Mouse (Mus musculus): ENCODE data around the gene Hdac5. TPM values are rescaled to one million over a fixed set of nuclear protein-coding genes. Genes with fewer than 3 reads are reported as not detected.

Gene Hdac5
- polyA plus RNA-seq (2015; fragmentation: Nextera tagmentation; extraction: Ambion mirVana): 51.5 and 59.8 TPM in 2 replicates

DNA sequence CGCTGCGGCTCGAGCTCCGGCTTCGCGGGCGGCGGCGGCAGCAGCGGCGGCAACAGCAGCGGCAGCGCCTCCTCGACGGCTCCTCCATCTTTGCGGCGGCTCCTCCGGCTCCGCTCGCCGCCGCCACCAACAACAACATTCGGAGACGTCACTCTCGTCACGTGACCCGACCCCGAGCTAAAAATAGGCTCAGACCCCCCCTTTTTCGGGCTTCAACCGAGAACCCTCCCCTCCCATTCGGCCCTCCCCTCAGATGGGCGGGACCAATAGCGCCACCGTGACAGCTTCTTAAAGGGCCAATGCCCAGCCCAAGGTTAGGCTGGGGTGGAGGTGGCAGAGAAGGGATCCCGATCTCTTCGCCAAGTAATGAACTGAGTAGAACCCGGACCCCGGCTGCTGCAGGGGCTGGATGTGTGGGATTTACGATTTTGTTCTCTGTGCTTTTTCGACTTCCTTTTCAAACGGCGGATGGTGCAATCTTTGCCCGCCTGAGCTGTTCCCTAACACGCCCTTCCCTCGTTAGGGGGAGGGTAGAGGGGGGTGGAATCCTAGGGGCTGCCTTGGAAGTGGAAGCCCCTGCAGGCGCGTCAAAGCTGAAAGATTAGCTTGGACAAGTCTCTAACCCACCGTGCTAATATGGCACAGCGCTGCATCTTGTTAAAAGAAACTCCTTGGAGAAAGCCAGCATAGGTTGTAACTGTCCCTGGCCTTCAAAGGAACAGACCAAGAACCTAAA is at the start of gene Hdac5:
TSS of gene Hdac5 (minus strand) at position 161 of the 736 bp plus-strand sequence.
- Histone ChIP-seq H3K4me3 (ENCODE audit: low read length) (peak within 1 kb of the TSS; percentile 82), H3K36me3 (ENCODE audit: insufficient read depth, low read length) (no peaks in the 10 kb centered on the region), H3K4me1 (ENCODE audit: insufficient read depth, low read length) (peaks cover 26% of the 10 kb centered on the region), H3K9me3 (ENCODE audit: low read length) (no peaks in the 10 kb centered on the region), H3K27ac (ENCODE audit: low read length) (peak within 1 kb of the TSS; percentile 54; the same call in 1 of the 2 replicates), H3K9ac (replicated peaks; ENCODE audit: low read length) (peak within 1 kb of the TSS; percentile 91), H3K27me3 (ENCODE audit: insufficient read depth, low read length) (no peaks in the 10 kb centered on the region), H3K4me2 (replicated peaks; ENCODE audit: low read depth, low read length) (peak within 1 kb of the TSS; percentile 89)
- WGBS: under 1% methylated on average over 42 of the region's 49 CpGs
- ATAC-seq (ENCODE audit: low FRiP score, low TSS enrichment): peak; percentile 90

DNA sequence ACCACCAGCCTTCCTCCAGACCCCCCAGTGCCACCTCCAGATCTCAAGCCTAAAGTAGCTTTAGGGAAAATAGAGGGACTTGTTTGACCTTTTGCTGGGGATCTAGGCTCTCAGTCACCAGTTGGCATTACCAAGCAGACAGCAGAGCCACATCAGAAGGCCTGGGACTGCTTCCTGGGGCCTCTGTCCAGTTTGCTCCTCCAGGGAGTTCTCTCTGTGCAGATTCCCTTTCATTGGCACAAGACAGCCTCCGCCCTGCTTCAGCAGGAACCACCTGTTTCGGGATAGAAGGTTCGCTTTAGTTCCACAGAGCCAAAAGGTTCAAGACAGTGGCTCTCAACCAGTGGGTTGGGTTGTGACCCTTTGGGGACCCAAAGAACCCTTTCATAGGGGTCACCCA is 49.6 kb upstream of the Hdac5 start:
- Histone ChIP-seq H3K9me3 (ENCODE audit: low read length) (no peaks in the 10 kb centered on the region), H3K36me3 (ENCODE audit: insufficient read depth, low read length) (no peaks in the 10 kb centered on the region), H3K9ac (replicated peaks; ENCODE audit: low read length) (no peak overlapping the region), H3K4me2 (replicated peaks; ENCODE audit: low read depth, low read length) (no peak overlapping the region), H3K4me1 (ENCODE audit: insufficient read depth, low read length) (peaks cover 16% of the 10 kb centered on the region), H3K27me3 (ENCODE audit: insufficient read depth, low read length) (no peaks in the 10 kb centered on the region), H3K27ac (ENCODE audit: low read length) (no peak overlapping the region), H3K4me3 (ENCODE audit: low read length) (no peak overlapping the region)
- 87% methylated on average over 3 of the region's 3 CpGs for WGBS
- ATAC-seq (ENCODE audit: low FRiP score, low TSS enrichment): no peak

GRCm38 (mm10) chr11:102277754-102278153 is 47.8 kb upstream of the Hdac5 start:
- Histone ChIP-seq H3K4me3 (ENCODE audit: low read length) (no peak overlapping the region), H3K27ac (ENCODE audit: low read length) (no peak overlapping the region), H3K4me1 (ENCODE audit: insufficient read depth, low read length) (peaks cover 12% of the 10 kb centered on the region), H3K27me3 (ENCODE audit: insufficient read depth, low read length) (no peaks in the 10 kb centered on the region), H3K36me3 (ENCODE audit: insufficient read depth, low read length) (no peaks in the 10 kb centered on the region), H3K4me2 (replicated peaks; ENCODE audit: low read depth, low read length) (no peak overlapping the region), H3K9me3 (ENCODE audit: low read length) (no peaks in the 10 kb centered on the region), H3K9ac (replicated peaks; ENCODE audit: low read length) (no peak overlapping the region)
- no peak for ATAC-seq (ENCODE audit: low FRiP score, low TSS enrichment)
- 62% methylated on average over 9 of the region's 12 CpGs for WGBS

DNA sequence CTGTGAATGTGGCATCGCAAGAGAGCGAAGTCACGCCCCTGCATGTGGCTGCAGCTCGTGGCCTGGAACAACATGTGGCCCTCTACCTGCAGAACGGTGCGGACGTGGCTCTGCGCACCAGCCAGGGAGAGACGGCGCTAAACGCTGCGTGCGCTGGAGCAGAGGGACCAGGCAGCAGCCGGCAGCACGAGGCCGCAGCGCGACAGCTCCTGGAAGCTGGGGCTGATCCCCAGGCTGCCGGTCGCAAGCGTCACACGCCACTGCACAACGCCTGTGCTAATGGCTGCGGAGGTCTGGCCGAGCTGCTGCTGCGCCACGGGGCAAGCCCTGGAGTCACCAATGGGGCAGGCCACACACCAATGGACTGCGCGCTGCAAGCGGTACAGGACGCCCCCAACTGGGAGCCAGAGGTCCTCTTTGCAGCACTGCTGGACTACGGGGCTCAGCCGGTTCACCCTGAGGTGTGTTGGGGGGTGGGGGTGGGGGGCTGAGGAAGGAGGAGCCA is 46.5 kb upstream of the Hdac5 start:
- Histone ChIP-seq H3K4me3 (ENCODE audit: low read length) (peak overlapping the region; percentile 44), H3K4me2 (replicated peaks; ENCODE audit: low read depth, low read length) (peak overlapping the region; percentile 67), H3K27me3 (ENCODE audit: insufficient read depth, low read length) (no peaks in the 10 kb centered on the region), H3K9me3 (ENCODE audit: low read length) (no peaks in the 10 kb centered on the region), H3K36me3 (ENCODE audit: insufficient read depth, low read length) (no peaks in the 10 kb centered on the region), H3K4me1 (ENCODE audit: insufficient read depth, low read length) (peaks cover 12% of the 10 kb centered on the region), H3K27ac (ENCODE audit: low read length) (no peak overlapping the region), H3K9ac (replicated peaks; ENCODE audit: low read length) (peak overlapping the region; percentile 48)
- 1% methylated on average over 33 of the region's 33 CpGs for WGBS
- peak; percentile 94 for ATAC-seq (ENCODE audit: low FRiP score, low TSS enrichment)

- H3K36me3 ChIP-seq (ENCODE audit: insufficient read depth, low read length): no peaks in the 10 kb centered on the region; the same call in 1 of the 2 replicates
- H3K4me3 ChIP-seq (ENCODE audit: low read length): no peak within 1 kb of the TSS
- H3K4me1 ChIP-seq (ENCODE audit: insufficient read depth, low read length): no peaks in the 10 kb centered on the region
- H3K9ac ChIP-seq (replicated peaks; ENCODE audit: low read length): no peak within 1 kb of the TSS
- H3K9me3 ChIP-seq (ENCODE audit: low read length): no peaks in the 10 kb centered on the region
- no peak within 1 kb of the TSS for H3K4me2 ChIP-seq (replicated peaks; ENCODE audit: low read depth, low read length)
- no peak within 1 kb of the TSS for H3K27ac ChIP-seq (ENCODE audit: low read length)
- WGBS: 87% methylated on average over 12 of the region's 12 CpGs
- no peaks in the 10 kb centered on the region for H3K27me3 ChIP-seq (ENCODE audit: insufficient read depth, low read length)
- ATAC-seq (ENCODE audit: low FRiP score, low TSS enrichment): no peak
Observed at GRCm38 (mm10) chr11:102268520-102269244, 38.7 kb upstream of the Hdac5 start, which contains the start of gene Asb16. Gene Asb16 (plus strand): TSS chr11:102268743.

- H3K4me2 ChIP-seq (replicated peaks; ENCODE audit: low read depth, low read length): no peak overlapping the region
- whole genome bisulfite sequencing: 6% methylated on average over 11 of the region's 11 CpGs
- no peak overlapping the region for H3K27ac ChIP-seq (ENCODE audit: low read length)
- no peaks in the 10 kb centered on the region for H3K4me1 ChIP-seq (ENCODE audit: insufficient read depth, low read length)
- H3K36me3 ChIP-seq (ENCODE audit: insufficient read depth, low read length): no peaks in the 10 kb centered on the region; the same call in 1 of the 2 replicates
- no peaks in the 10 kb centered on the region for H3K27me3 ChIP-seq (ENCODE audit: insufficient read depth, low read length)
- peak; percentile 32; the same call in 1 of the 2 replicates for ATAC-seq (ENCODE audit: low FRiP score, low TSS enrichment)
- no peak overlapping the region for H3K9ac ChIP-seq (replicated peaks; ENCODE audit: low read length)
- H3K4me3 ChIP-seq (ENCODE audit: low read length): no peak overlapping the region
- no peaks in the 10 kb centered on the region for H3K9me3 ChIP-seq (ENCODE audit: low read length)
Observed at GRCm38 (mm10) chr11:102267480-102267879, 37.5 kb upstream of the Hdac5 start.

GRCm38 (mm10) chr11:102266631-102267355 is 36.8 kb upstream of the Hdac5 start:
- Histone ChIP-seq H3K4me2 (replicated peaks; ENCODE audit: low read depth, low read length) (no peak overlapping the region), H3K4me3 (ENCODE audit: low read length) (no peak overlapping the region), H3K9ac (replicated peaks; ENCODE audit: low read length) (no peak overlapping the region), H3K27ac (ENCODE audit: low read length) (no peak overlapping the region), H3K9me3 (ENCODE audit: low read length) (no peaks in the 10 kb centered on the region), H3K27me3 (ENCODE audit: insufficient read depth, low read length) (no peaks in the 10 kb centered on the region), H3K4me1 (ENCODE audit: insufficient read depth, low read length) (no peaks in the 10 kb centered on the region), H3K36me3 (ENCODE audit: insufficient read depth, low read length) (no peaks in the 10 kb centered on the region; the same call in 1 of the 2 replicates)
- ATAC-seq (ENCODE audit: low FRiP score, low TSS enrichment): 0 out of 2 replicates have a peak, but pooled peaks have one; percentile 23
- WGBS: 93% methylated on average over 8 of the region's 8 CpGs

DNA sequence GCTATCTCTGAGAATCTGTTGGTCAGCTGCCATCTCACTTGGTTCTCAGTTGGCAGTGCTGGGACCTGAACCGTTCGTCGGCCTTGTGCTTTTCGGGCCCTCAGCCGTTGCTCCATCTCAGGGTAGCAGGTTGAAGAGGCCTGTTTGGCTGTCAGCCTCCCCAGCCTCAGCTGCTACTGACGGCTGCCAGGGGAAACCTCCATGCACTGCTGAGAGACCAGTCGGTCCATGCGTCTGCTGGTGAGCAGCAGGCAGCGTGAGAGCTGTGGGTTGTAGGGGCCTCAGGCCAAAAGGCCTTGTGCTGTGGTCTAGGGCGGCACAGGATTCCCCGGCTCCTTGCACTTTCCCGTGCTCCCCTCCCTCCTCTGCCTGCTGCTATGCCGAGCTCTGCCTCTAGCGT is 35.9 kb upstream of the Hdac5 start:
- no peak for ATAC-seq (ENCODE audit: low FRiP score, low TSS enrichment)
- H3K9ac ChIP-seq (replicated peaks; ENCODE audit: low read length): 0 out of 2 replicates have a peak overlapping the region, but pooled peaks have one; percentile 11
- no peaks in the 10 kb centered on the region for H3K27me3 ChIP-seq (ENCODE audit: insufficient read depth, low read length)
- H3K4me1 ChIP-seq (ENCODE audit: insufficient read depth, low read length): no peaks in the 10 kb centered on the region
- WGBS: 68% methylated on average over 14 of the region's 14 CpGs
- no peaks in the 10 kb centered on the region for H3K9me3 ChIP-seq (ENCODE audit: low read length)
- no peak overlapping the region for H3K4me2 ChIP-seq (replicated peaks; ENCODE audit: low read depth, low read length)
- H3K27ac ChIP-seq (ENCODE audit: low read length): no peak overlapping the region
- H3K4me3 ChIP-seq (ENCODE audit: low read length): no peak overlapping the region
- H3K36me3 ChIP-seq (ENCODE audit: insufficient read depth, low read length): no peaks in the 10 kb centered on the region; the same call in 1 of the 2 replicates

- H3K4me3 ChIP-seq (ENCODE audit: low read length): no peak overlapping the region
- no peaks in the 10 kb centered on the region for H3K4me1 ChIP-seq (ENCODE audit: insufficient read depth, low read length)
- no peaks in the 10 kb centered on the region for H3K9me3 ChIP-seq (ENCODE audit: low read length)
- no peak overlapping the region for H3K4me2 ChIP-seq (replicated peaks; ENCODE audit: low read depth, low read length)
- ATAC-seq (ENCODE audit: low FRiP score, low TSS enrichment): no peak
- H3K36me3 ChIP-seq (ENCODE audit: insufficient read depth, low read length): peaks cover 5% of the 10 kb centered on the region
- 89% methylated on average over 7 of the region's 7 CpGs for WGBS
- H3K27me3 ChIP-seq (ENCODE audit: insufficient read depth, low read length): no peaks in the 10 kb centered on the region
- H3K27ac ChIP-seq (ENCODE audit: low read length): no peak overlapping the region
- H3K9ac ChIP-seq (replicated peaks; ENCODE audit: low read length): 0 out of 2 replicates have a peak overlapping the region, but pooled peaks have one; percentile 4
Observed at GRCm38 (mm10) chr11:102263211-102263610, 33.2 kb upstream of the Hdac5 start.

Measured in kidney, embryonic 16.5 days (tissue).